Mouse (Mus musculus): ENCODE results near the gene Nckap5l. TPM values are rescaled to one million over a fixed set of nuclear protein-coding genes. Genes with fewer than 3 reads are reported as not detected.

Gene Nckap5l
- 10 to 100 TPM; 27.6 to 35.6 TPM for total RNA-seq (2021)
- long read RNA-seq, experiment 1, full-length matches to known transcripts = 4 of 18 reads
- long read RNA-seq, experiment 1, partial matches to known transcripts = 11 of 18 reads
- long read RNA-seq, experiment 1, other reads (novel, unspliced or antisense) = 3 of 18 reads
- long read RNA-seq, experiment 2, full-length matches to known transcripts = 3 of 18 reads
- long read RNA-seq, experiment 2, partial matches to known transcripts = 15 of 18 reads
- long read RNA-seq, experiment 2, other reads (novel, unspliced or antisense) = 0 of 18 reads

GRCm38 (mm10) chr15:99457606-99458401 is at the start of gene Nckap5l:
Gene Nckap5l (minus strand): TSS chr15:99457748.
- intact Hi-C loops (cut with DNase I) = no loop called here
- peak; percentile 92 to 94 for DNase-seq (ENCODE audit: low spot score in 2 of 2)

GRCm38 (mm10) chr15:99505324-99506095 is 48.0 kb upstream of the Nckap5l start:
- DNase-seq (ENCODE audit: low spot score in 2 of 2) = no peak
- intact Hi-C loops (cut with DNase I) = no loop called here

- intact Hi-C loops (cut with DNase I) = no loop called here
These were observed 45.7 kb upstream of the Nckap5l start for GRCm38 (mm10) chr15:99503256-99503655.

GRCm38 (mm10) chr15:99502311-99502831 is 44.8 kb upstream of the Nckap5l start:
- intact Hi-C loops (cut with DNase I) = no loop called here
- DNase-seq (ENCODE audit: low spot score in 2 of 2) = no peak

More at GRCm38 (mm10) chr15:99503256-99503655, 45.7 kb upstream of the Nckap5l start:
- no peak for DNase-seq (ENCODE audit: low spot score in 2 of 2)

- peak; percentile 42 to 66 for DNase-seq (ENCODE audit: low spot score in 2 of 2)
- intact Hi-C loops (cut with DNase I) = no loop called here
These were observed 44.0 kb upstream of the Nckap5l start for GRCm38 (mm10) chr15:99501292-99502260.

- intact Hi-C loops (cut with DNase I) = no loop called here
- DNase-seq (ENCODE audit: low spot score in 2 of 2) = no peak
These were observed 42.8 kb upstream of the Nckap5l start for GRCm38 (mm10) chr15:99500320-99500719.

- no peak for DNase-seq (ENCODE audit: low spot score in 2 of 2)
- intact Hi-C loops (cut with DNase I) = loop anchor here (5.0 kb wide), 4 partner anchors 78 to 188 kb away; partner anchors contain the start of genes Aqp2 and Aqp5
These were observed 42.2 kb upstream of the Nckap5l start for GRCm38 (mm10) chr15:99499726-99500125.

- no peak for DNase-seq (ENCODE audit: low spot score in 2 of 2)
- intact Hi-C loops (cut with DNase I) = loop anchor here (5.0 kb wide), 4 partner anchors 79 to 189 kb away; partner anchors contain the start of genes Aqp2 and Aqp5
These were observed 41.2 kb upstream of the Nckap5l start for GRCm38 (mm10) chr15:99498781-99499180.

- intact Hi-C loops (cut with DNase I) = loop anchor here (5.0 kb wide), 4 partner anchors 79 to 189 kb away; partner anchors contain the start of genes Aqp2 and Aqp5
- DNase-seq (ENCODE audit: low spot score in 2 of 2) = no peak
These were observed 40.8 kb upstream of the Nckap5l start for GRCm38 (mm10) chr15:99498356-99498755.

GRCm38 (mm10) chr15:99497527-99498242 is 40.1 kb upstream of the Nckap5l start:
- peak; percentile 57 to 67 for DNase-seq (ENCODE audit: low spot score in 2 of 2)
- intact Hi-C loops (cut with DNase I) = loop anchor here (5.0 kb wide), 4 partner anchors 80 to 190 kb away; partner anchors contain the start of genes Aqp2 and Aqp5

- peak; percentile 74 to 83 for DNase-seq (ENCODE audit: low spot score in 2 of 2)
- intact Hi-C loops (cut with DNase I) = loop anchor here (5.0 kb wide), 4 partner anchors 80 to 190 kb away; partner anchors contain the start of genes Aqp2 and Aqp5
These were observed 39.5 kb upstream of the Nckap5l start for GRCm38 (mm10) chr15:99497061-99497460.

- intact Hi-C loops (cut with DNase I) = no loop called here
- DNase-seq (ENCODE audit: low spot score in 2 of 2) = no peak
These were observed 27.2 kb upstream of the Nckap5l start for GRCm38 (mm10) chr15:99484745-99485144.

- no peak for DNase-seq (ENCODE audit: low spot score in 2 of 2)
- intact Hi-C loops (cut with DNase I) = no loop called here
These were observed 18.3 kb upstream of the Nckap5l start for GRCm38 (mm10) chr15:99475814-99476213.

- DNase-seq (ENCODE audit: low spot score in 2 of 2) = peak; percentile 76 to 87
- intact Hi-C loops (cut with DNase I) = loop anchor here (5.0 kb wide), 1 partner anchor 157 kb away; no protein-coding TSS in a partner anchor
These were observed 17.0 kb upstream of the Nckap5l start, which contains the start of gene Bcdin3d for GRCm38 (mm10) chr15:99474576-99474926. Gene Bcdin3d (minus strand): TSS chr15:99474730.

GRCm38 (mm10) chr15:99473801-99474575 is 16.4 kb upstream of the Nckap5l start:
- DNase-seq (ENCODE audit: low spot score in 2 of 2) = peak; percentile 44 to 51
- intact Hi-C loops (cut with DNase I) = loop anchor here (5.0 kb wide), 1 partner anchor 157 kb away; no protein-coding TSS in a partner anchor

GRCm38 (mm10) chr15:99472972-99473371 is 15.4 kb upstream of the Nckap5l start:
- DNase-seq (ENCODE audit: low spot score in 2 of 2) = no peak
- intact Hi-C loops (cut with DNase I) = loop anchor here (5.0 kb wide), 1 partner anchor 156 kb away; no protein-coding TSS in a partner anchor
